Mouse (Mus musculus) ES-Bruce4 (cell line): ENCODE measurements at regions not wholly inside any gene's neighbourhood (a gene's known extent, or its start where the extent isn't known, plus 50 kb on each side); places are given as distances from the start of the nearest gene placed in this dataset.

Experiments used
- H3K27ac ChIP-seq: 2 replicates; pipeline ENCODE4 v1.5.1; 2012; ENCODE audit warnings: low read length, inconsistent platforms; ENCODE audit not compliant: insufficient read depth
- H3K27me3 ChIP-seq: 2 replicates; pipeline ENCODE4 v1.6.1; 2012; ENCODE audit warnings: mild to moderate bottlenecking, low read length, inconsistent platforms; ENCODE audit not compliant: control insufficient read depth, poor library complexity, insufficient read depth, severe bottlenecking
- H3K36me3 ChIP-seq: 2 replicates; pipeline ENCODE4 v1.6.1; 2012; ENCODE audit warnings: inconsistent platforms, mild to moderate bottlenecking, low read length, moderate library complexity; ENCODE audit not compliant: control insufficient read depth, poor library complexity, insufficient read depth, severe bottlenecking
- H3K4me1 ChIP-seq: one replicate; pipeline ENCODE4 v1.8.1; 2011; ENCODE audit warnings: low read length; ENCODE audit not compliant: control insufficient read depth, insufficient read depth
- H3K4me3 ChIP-seq: 2 replicates; pipeline ENCODE4 v1.5.1; 2011; ENCODE audit warnings: low read depth, mild to moderate bottlenecking, low read length
- H3K9ac ChIP-seq: 2 replicates; pipeline ENCODE4 v1.6.1; 2012; ENCODE audit warnings: low read depth, mild to moderate bottlenecking, inconsistent platforms; ENCODE audit not compliant: poor library complexity, severe bottlenecking
- H3K9me3 ChIP-seq: replicated peaks from 2 replicates; pipeline ENCODE4 v1.6.1; 2012; ENCODE audit warnings: mild to moderate bottlenecking, low read length, inconsistent platforms; ENCODE audit not compliant: control insufficient read depth, poor library complexity, insufficient read depth, severe bottlenecking
- CTCF ChIP-seq: IDR thresholded peaks from one replicate; pipeline ENCODE4 v1.8.1; 2011; ENCODE audit warnings: low read depth, low read length
- EP300 ChIP-seq: IDR thresholded peaks from 2 replicates; pipeline ENCODE4 v1.6.1; 2011; ENCODE audit warnings: low read depth, low read length; ENCODE audit not compliant: insufficient read depth
- POLR2A ChIP-seq: IDR thresholded peaks from one replicate; pipeline ENCODE4 v1.8.1; 2011; ENCODE audit warnings: low read length; ENCODE audit not compliant: insufficient read depth

GRCm38 (mm10) chr1:61095481-61096165, 117.9 kb downstream of the Icos start:
- Histone ChIP-seq H3K9me3 (no peaks in the 10 kb centered on the region), H3K27me3 (no peaks in the 10 kb centered on the region), H3K4me1 (no peaks in the 10 kb centered on the region), H3K36me3 (no peaks in the 10 kb centered on the region), H3K9ac (no peak overlapping the region), H3K27ac (no peak overlapping the region), H3K4me3 (no peak overlapping the region)
- TF ChIP-seq CTCF = no peak

GRCm38 (mm10) chr1:61099341-61099740, 121.6 kb downstream of the Icos start:
- no peak overlapping the region for H3K9ac ChIP-seq
- no peak overlapping the region for H3K4me3 ChIP-seq
- no peaks in the 10 kb centered on the region for H3K36me3 ChIP-seq
- H3K9me3 ChIP-seq = no peaks in the 10 kb centered on the region
- no peak overlapping the region for H3K27ac ChIP-seq
- TF ChIP-seq POLR2A (no peak), EP300 (no peak), CTCF (no peak)
- no peaks in the 10 kb centered on the region for H3K4me1 ChIP-seq
- no peaks in the 10 kb centered on the region for H3K27me3 ChIP-seq

- Histone ChIP-seq H3K27ac (no peak overlapping the region), H3K4me1 (no peaks in the 10 kb centered on the region), H3K27me3 (no peaks in the 10 kb centered on the region), H3K9ac (no peak overlapping the region), H3K4me3 (no peak overlapping the region), H3K9me3 (no peaks in the 10 kb centered on the region), H3K36me3 (no peaks in the 10 kb centered on the region)
- TF ChIP-seq CTCF (no peak), POLR2A (no peak), EP300 (no peak)
These were observed 124.0 kb downstream of the Icos start for GRCm38 (mm10) chr1:61101679-61102078.

- Histone ChIP-seq H3K4me3 (no peak overlapping the region), H3K4me1 (no peaks in the 10 kb centered on the region), H3K36me3 (no peaks in the 10 kb centered on the region), H3K27me3 (no peaks in the 10 kb centered on the region), H3K27ac (no peak overlapping the region), H3K9me3 (no peaks in the 10 kb centered on the region), H3K9ac (no peak overlapping the region)
- TF ChIP-seq POLR2A (no peak), CTCF (no peak), EP300 (no peak)
These were observed 124.6 kb downstream of the Icos start for GRCm38 (mm10) chr1:61102346-61102745.

GRCm38 (mm10) chr1:61103581-61103980, 125.9 kb downstream of the Icos start:
- Histone ChIP-seq H3K9me3 (no peaks in the 10 kb centered on the region), H3K27ac (no peak overlapping the region), H3K27me3 (no peaks in the 10 kb centered on the region), H3K9ac (no peak overlapping the region), H3K36me3 (no peaks in the 10 kb centered on the region), H3K4me3 (no peak overlapping the region), H3K4me1 (no peaks in the 10 kb centered on the region)
- TF ChIP-seq EP300 (no peak), CTCF (no peak), POLR2A (no peak)

GRCm38 (mm10) chr1:61111731-61112309, 134.1 kb downstream of the Icos start:
- no peaks in the 10 kb centered on the region for H3K9me3 ChIP-seq
- H3K4me3 ChIP-seq = no peak overlapping the region
- no peaks in the 10 kb centered on the region for H3K36me3 ChIP-seq
- H3K4me1 ChIP-seq = no peaks in the 10 kb centered on the region
- no peak overlapping the region for H3K27ac ChIP-seq
- H3K27me3 ChIP-seq = no peaks in the 10 kb centered on the region; the same call in 1 of the 2 replicates
- TF ChIP-seq CTCF (no peak), EP300 (no peak), POLR2A (no peak)
- H3K9ac ChIP-seq = no peak overlapping the region
